Mouse (Mus musculus): ENCODE data around the gene Wdr44.

Gene Wdr44

GRCm38 (mm10) chrX:23840921-23841320 is 148.1 kb downstream of the Wdr44 start:
- no peak for DNase-seq
